Mouse (Mus musculus) small intestine, adult 2 months (tissue): ENCODE results near the gene Slc5a11. TPM values are rescaled to one million over a fixed set of nuclear protein-coding genes. Genes with fewer than 3 reads are reported as not detected.

Source experiments
- H3K27ac ChIP-seq: fragments of 200-500 bp; 2 replicates; pipeline ENCODE4 v1.5.1; 2012; ENCODE audit warnings: low read depth, low read length, control low read depth, inconsistent platforms; ENCODE audit not compliant: insufficient read depth
- H3K27me3 ChIP-seq: fragments of 200-500 bp; 2 replicates; pipeline ENCODE4 v1.6.1; 2012; ENCODE audit warnings: mild to moderate bottlenecking, moderate library complexity, low read length, inconsistent platforms; ENCODE audit not compliant: control insufficient read depth, insufficient read depth
- H3K36me3 ChIP-seq: fragments of 200-500 bp; 2 replicates; pipeline ENCODE4 v1.6.1; 2012; ENCODE audit warnings: mild to moderate bottlenecking, low read length, control low read depth, inconsistent platforms; ENCODE audit not compliant: control insufficient read depth, insufficient read depth
- H3K4me1 ChIP-seq: fragments of 200-500 bp; 2 replicates; pipeline ENCODE4 v1.6.1; 2012; ENCODE audit warnings: low read length, inconsistent platforms, mixed read lengths; ENCODE audit not compliant: control insufficient read depth, insufficient read depth, insufficient read length
- H3K4me3 ChIP-seq: fragments of 200-500 bp; 2 replicates; pipeline ENCODE4 v1.5.1; 2012; ENCODE audit warnings: low read depth, mild to moderate bottlenecking, control low read depth, inconsistent platforms, low read length, moderate library complexity
- CTCF ChIP-seq: fragments of 200-500 bp; IDR thresholded peaks from 2 replicates; pipeline ENCODE4 v1.5.1; 2012; ENCODE audit warnings: low read depth, mild to moderate bottlenecking, control low read depth, inconsistent platforms, low read length, moderate library complexity, mixed read lengths; ENCODE audit not compliant: insufficient replicate concordance, insufficient read length; ENCODE audit errors: extremely low read depth
- POLR2A ChIP-seq: fragments of 200-500 bp; IDR thresholded peaks from 2 replicates; pipeline ENCODE4 v1.6.1; 2012; ENCODE audit warnings: low read depth, mild to moderate bottlenecking, control low read depth, inconsistent platforms, low read length, moderate library complexity
- WGBS: fragments of 180-500 bp; shearing (Covaris S2); methylation state at CpG from one replicate; pipeline ENCODE4 v1.1.7; 2018; 5-methylcytosine and 5-hydroxymethylcytosine counted together
- polyA plus RNA-seq: library from polyadenylated mRNA; depleted of rRNA; stranded (reverse); fragments of >200 nt; gene quantifications from 2 replicates; pipeline ENCODE4 v1.2.3, GENCODE M21; 2012; rRNA removed

The Slc5a11 gene
- polyA plus RNA-seq, 1 experiment = 204 TPM

GRCm38 (mm10) chr7:123311836-123312235 is 97.3 kb downstream of the Slc5a11 start:
- no peak overlapping the region for H3K27ac ChIP-seq
- 79% methylated on average over 5 of the region's 5 CpGs for WGBS
- H3K27me3 ChIP-seq = no peaks in the 10 kb centered on the region
- no peak for TF ChIP-seq POLR2A
- no peak for TF ChIP-seq CTCF
- H3K36me3 ChIP-seq = peaks cover 76% of the 10 kb centered on the region
- H3K4me1 ChIP-seq = peaks cover 5% of the 10 kb centered on the region; the same call in 1 of the 2 replicates
- no peak overlapping the region for H3K4me3 ChIP-seq

GRCm38 (mm10) chr7:123312738-123313137 is 98.2 kb downstream of the Slc5a11 start:
- peaks cover 76% of the 10 kb centered on the region for H3K36me3 ChIP-seq

DNA sequence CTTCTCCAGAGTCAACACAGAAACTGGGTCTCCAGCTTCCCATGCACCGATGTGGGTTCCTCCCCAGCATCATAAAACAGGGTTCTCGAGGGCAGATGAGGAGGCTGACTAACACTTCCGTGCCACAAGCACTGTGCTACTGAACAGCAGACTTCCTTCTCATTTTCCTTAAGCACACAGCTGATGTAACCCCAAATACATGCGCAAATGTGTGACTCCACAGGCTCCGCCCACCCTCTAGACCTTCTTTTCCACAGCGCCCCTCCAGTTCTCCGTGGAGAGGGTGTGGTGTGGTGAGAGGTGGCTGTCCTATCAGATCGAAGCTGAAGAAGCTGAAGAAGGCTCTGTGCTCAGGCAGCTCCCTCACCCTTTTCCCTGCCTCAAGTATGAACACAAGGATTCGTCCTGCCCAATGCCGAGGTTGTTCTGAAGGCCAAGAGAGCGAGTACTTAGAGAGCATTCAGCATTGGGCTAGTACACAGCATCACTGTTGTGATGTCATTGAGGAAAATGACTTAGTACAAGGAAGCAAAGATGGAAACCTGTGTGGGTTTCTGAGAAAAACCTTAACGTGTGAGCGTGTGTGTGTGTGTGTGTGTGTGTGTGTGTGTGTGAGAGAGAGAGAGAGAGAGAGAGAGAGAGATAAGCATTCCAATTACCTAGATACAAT is 108.0 kb downstream of the Slc5a11 start:
- H3K27ac ChIP-seq = no peak overlapping the region
- no peaks in the 10 kb centered on the region for H3K27me3 ChIP-seq
- TF ChIP-seq CTCF = no peak
- TF ChIP-seq POLR2A = no peak
- no peaks in the 10 kb centered on the region for H3K4me1 ChIP-seq
- peaks cover 78% of the 10 kb centered on the region for H3K36me3 ChIP-seq
- 54% methylated on average over 13 of the region's 13 CpGs for WGBS
- no peak overlapping the region for H3K4me3 ChIP-seq

More at GRCm38 (mm10) chr7:123312738-123313137, 98.2 kb downstream of the Slc5a11 start:
- H3K4me1 ChIP-seq = peaks cover 5% of the 10 kb centered on the region; the same call in 1 of the 2 replicates
- WGBS = 79% methylated on average over 3 of the region's 3 CpGs
- H3K27ac ChIP-seq = no peak overlapping the region
- TF ChIP-seq CTCF (no peak; the same call in 1 of the 2 replicates), POLR2A (no peak)
- no peak overlapping the region for H3K4me3 ChIP-seq
- H3K27me3 ChIP-seq = no peaks in the 10 kb centered on the region

Other genes starting within 250 kb of the Slc5a11 start
- 2.0 and 4.6 TPM in 2 replicates for gene Rbbp6, start 249.1 kb upstream of the Slc5a11 start, polyA plus RNA-seq
- 19.4 and 33.7 TPM in 2 replicates for gene Tnrc6a, start 90.9 kb upstream of the Slc5a11 start, polyA plus RNA-seq
- 21.5 and 21.6 TPM in 2 replicates for gene Lcmt1, start 155.0 kb downstream of the Slc5a11 start, polyA plus RNA-seq
- 24.7 and 69.8 TPM in 2 replicates for gene Arhgap17, start 155.1 kb downstream of the Slc5a11 start, polyA plus RNA-seq
- 0.20 and 7.8 TPM in 2 replicates for gene Aqp8, start 247.5 kb downstream of the Slc5a11 start, polyA plus RNA-seq